ENCODE assay signal across 8 mouse cellular contexts in genomic region chr8:3676993-3677579, GRCm38 (mm10). TPM values are rescaled to one million over a fixed set of nuclear protein-coding genes. Genes with fewer than 3 reads are reported as not detected.
DNase-seq lines count a peak whose midpoint lies in the region; ATAC-seq lines count a peak whose summit lies in the region.

No protein-coding gene starts in this region.

- DNase-seq in kidney, adult 18-20 months = no peak
- DNase-seq in left cerebral cortex, adult 8-10 months (ENCODE audit: low spot score in 2 of 2) = no peak
- no peak for DNase-seq in thymus, adult 18-20 months

- 3% methylated on average over 15 of the region's 15 CpGs for WGBS in kidney, embryonic 15.5 days
- WGBS in heart, embryonic 16.5 days = 4% methylated on average over 15 of the region's 15 CpGs
- WGBS in liver, embryonic 12.5 days (ENCODE audit: insufficient replicate concordance) = 1% methylated on average over 15 of the region's 15 CpGs
- WGBS in neural tube, embryonic 12.5 days = 5% methylated on average over 15 of the region's 15 CpGs

- H3K4me2 ChIP-seq in kidney, embryonic 15.5 days = peak overlapping the region; percentile 64
- H3K4me2 ChIP-seq in heart, embryonic 16.5 days (ENCODE audit: low read depth, low read length) = peak overlapping the region; percentile 89
- H3K4me2 ChIP-seq in liver, embryonic 12.5 days = peak overlapping the region; percentile 83
- H3K4me2 ChIP-seq in neural tube, embryonic 12.5 days (replicated peaks) = peak overlapping the region; percentile 77

- ATAC-seq in kidney, embryonic 15.5 days (replicated peaks; ENCODE audit: low FRiP score) = no peak; the same call in 1 of the 2 replicates
- peak; percentile 39 for ATAC-seq in common myeloid progenitor, adult 5-6 weeks (replicated peaks; ENCODE audit: low read depth, poor library complexity, severe bottlenecking)
- ATAC-seq in heart, embryonic 16.5 days (replicated peaks; ENCODE audit: extremely low read depth, insufficient read depth, low FRiP score) = no peak
- ATAC-seq in liver, embryonic 12.5 days = peak; percentile 17
- no peak; the same call in 1 of the 2 replicates for ATAC-seq in neural tube, embryonic 12.5 days (ENCODE audit: low FRiP score, low read depth)

- H3K4me3 ChIP-seq in kidney, embryonic 15.5 days (replicated peaks) = peak overlapping the region; percentile 78
- peak overlapping the region; percentile 96 for H3K4me3 ChIP-seq in heart, embryonic 16.5 days (ENCODE audit: low read length)
- H3K4me3 ChIP-seq in liver, embryonic 12.5 days = peak overlapping the region; percentile 75
- H3K4me3 ChIP-seq in neural tube, embryonic 12.5 days = peak overlapping the region; percentile 81

- H3K36me3 ChIP-seq in kidney, embryonic 15.5 days = peaks cover 37% of the 10 kb centered on the region
- peaks cover 24% of the 10 kb centered on the region for H3K36me3 ChIP-seq in heart, embryonic 16.5 days (ENCODE audit: control insufficient read depth, insufficient read depth)
- H3K36me3 ChIP-seq in liver, embryonic 12.5 days = peaks cover 33% of the 10 kb centered on the region
- peaks cover 23% of the 10 kb centered on the region for H3K36me3 ChIP-seq in neural tube, embryonic 12.5 days

- H3K4me1 ChIP-seq in kidney, embryonic 15.5 days = peaks cover 22% of the 10 kb centered on the region
- peaks cover 13% of the 10 kb centered on the region for H3K4me1 ChIP-seq in heart, embryonic 16.5 days (ENCODE audit: control insufficient read depth, insufficient read depth, low read length)
- H3K4me1 ChIP-seq in liver, embryonic 12.5 days = peaks cover 25% of the 10 kb centered on the region
- H3K4me1 ChIP-seq in neural tube, embryonic 12.5 days = peaks cover 10% of the 10 kb centered on the region

- no peaks in the 10 kb centered on the region for H3K9me3 ChIP-seq in kidney, embryonic 15.5 days (replicated peaks)
- no peaks in the 10 kb centered on the region for H3K9me3 ChIP-seq in heart, embryonic 16.5 days (replicated peaks; ENCODE audit: control insufficient read depth, low read length)
- no peaks in the 10 kb centered on the region for H3K9me3 ChIP-seq in liver, embryonic 12.5 days (replicated peaks)
- H3K9me3 ChIP-seq in neural tube, embryonic 12.5 days = no peaks in the 10 kb centered on the region

- H3K27me3 ChIP-seq in kidney, embryonic 15.5 days = no peaks in the 10 kb centered on the region
- H3K27me3 ChIP-seq in heart, embryonic 16.5 days (ENCODE audit: control insufficient read depth, insufficient read depth, low read length) = no peaks in the 10 kb centered on the region
- H3K27me3 ChIP-seq in liver, embryonic 12.5 days (replicated peaks) = no peaks in the 10 kb centered on the region
- H3K27me3 ChIP-seq in neural tube, embryonic 12.5 days (replicated peaks) = no peaks in the 10 kb centered on the region

- peak overlapping the region; percentile 95 for H3K9ac ChIP-seq in kidney, embryonic 15.5 days
- H3K9ac ChIP-seq in heart, embryonic 16.5 days (ENCODE audit: low read length) = peak overlapping the region; percentile 97
- H3K9ac ChIP-seq in liver, embryonic 12.5 days = peak overlapping the region; percentile 86
- H3K9ac ChIP-seq in neural tube, embryonic 12.5 days = peak overlapping the region; percentile 94

- peak overlapping the region; percentile 94 for H3K27ac ChIP-seq in kidney, embryonic 15.5 days
- H3K27ac ChIP-seq in heart, embryonic 16.5 days (ENCODE audit: low read length) = peak overlapping the region; percentile 91
- peak overlapping the region; percentile 87 for H3K27ac ChIP-seq in liver, embryonic 12.5 days
- H3K27ac ChIP-seq in neural tube, embryonic 12.5 days = peak overlapping the region; percentile 70; the same call in 1 of the 2 replicates

RNA-seq across cellular contexts. Expression of gene Trappc5, which starts 1.0 kb away (rescaled TPM):
- polyA plus RNA-seq in kidney, embryonic 15.5 days (2015; fragmentation: Nextera tagmentation; extraction: Ambion mirVana) = 38.3 and 39.5 TPM in 2 replicates
- total RNA-seq in common myeloid progenitor, adult 5-6 weeks (2017) = 34.9 and 42.9 TPM in 2 replicates
- 32.4 and 35.2 TPM in 2 replicates for polyA plus RNA-seq in heart, embryonic 16.5 days (2015; fragmentation: Nextera tagmentation; extraction: Ambion mirVana)
- 22.1 and 22.8 TPM in 2 replicates for polyA plus RNA-seq in liver, embryonic 12.5 days (2016; fragmentation: Nextera tagmentation; extraction: Ambion mirVana)
- 44.5 and 45.6 TPM in 2 replicates for polyA plus RNA-seq in neural tube, embryonic 12.5 days (2016; fragmentation: Nextera tagmentation; extraction: Ambion mirVana)
- 10 to 100 TPM; 27.3 to 29.4 (median 28.7) TPM for total RNA-seq in left cerebral cortex, adult 8-10 months (2022)

RNA-seq across cellular contexts. Expression of gene Fcor, which starts 4.9 kb away (rescaled TPM):
- 12.4 and 12.6 TPM in 2 replicates for polyA plus RNA-seq in kidney, embryonic 15.5 days (2015; fragmentation: Nextera tagmentation; extraction: Ambion mirVana)
- total RNA-seq in common myeloid progenitor, adult 5-6 weeks (2017) = 0.87 and 1.4 TPM in 2 replicates
- polyA plus RNA-seq in heart, embryonic 16.5 days (2015; fragmentation: Nextera tagmentation; extraction: Ambion mirVana) = 4.3 and 4.4 TPM in 2 replicates
- polyA plus RNA-seq in liver, embryonic 12.5 days (2016; fragmentation: Nextera tagmentation; extraction: Ambion mirVana) = 2.8 and 3.2 TPM in 2 replicates
- polyA plus RNA-seq in neural tube, embryonic 12.5 days (2016; fragmentation: Nextera tagmentation; extraction: Ambion mirVana) = 7.1 and 8.0 TPM in 2 replicates
- 10 to 100 TPM; 11.6 to 18.0 (median 13.9) TPM for total RNA-seq in left cerebral cortex, adult 8-10 months (2022)

RNA-seq across cellular contexts. Expression of gene Mcemp1, which starts 11.5 kb away (rescaled TPM):
- polyA plus RNA-seq in kidney, embryonic 15.5 days (2015; fragmentation: Nextera tagmentation; extraction: Ambion mirVana) = 0.32 and 0.57 TPM in 2 replicates
- total RNA-seq in common myeloid progenitor, adult 5-6 weeks (2017) = 0.27 and 0.68 TPM in 2 replicates
- 0.55 and 0.58 TPM in 2 replicates for polyA plus RNA-seq in heart, embryonic 16.5 days (2015; fragmentation: Nextera tagmentation; extraction: Ambion mirVana)
- 0.91 and 0.97 TPM in 2 replicates for polyA plus RNA-seq in liver, embryonic 12.5 days (2016; fragmentation: Nextera tagmentation; extraction: Ambion mirVana)
- polyA plus RNA-seq in neural tube, embryonic 12.5 days (2016; fragmentation: Nextera tagmentation; extraction: Ambion mirVana) = 0.13 TPM in 1 of 2 replicates, not detected in the other
- under 1 TPM in 2 of 4 experiments, not detected in 2; 0.42 to 0.59 TPM for total RNA-seq in left cerebral cortex, adult 8-10 months (2022)

RNA-seq across cellular contexts. Expression of gene Fcer2a, which starts 16.9 kb away (rescaled TPM):
- 0.12 and 0.33 TPM in 2 replicates for polyA plus RNA-seq in kidney, embryonic 15.5 days (2015; fragmentation: Nextera tagmentation; extraction: Ambion mirVana)
- not detected in 2 replicates for total RNA-seq in common myeloid progenitor, adult 5-6 weeks (2017)
- polyA plus RNA-seq in heart, embryonic 16.5 days (2015; fragmentation: Nextera tagmentation; extraction: Ambion mirVana) = 0.14 and 0.16 TPM in 2 replicates
- polyA plus RNA-seq in liver, embryonic 12.5 days (2016; fragmentation: Nextera tagmentation; extraction: Ambion mirVana) = 0.07 TPM in 1 of 2 replicates, not detected in the other
- 0.30 and 0.41 TPM in 2 replicates for polyA plus RNA-seq in neural tube, embryonic 12.5 days (2016; fragmentation: Nextera tagmentation; extraction: Ambion mirVana)
- not detected for total RNA-seq in left cerebral cortex, adult 8-10 months (2022)

RNA-seq across cellular contexts. Expression of gene Retn, which starts 21.5 kb away (rescaled TPM):
- 0.66 TPM in 1 of 2 replicates, not detected in the other for polyA plus RNA-seq in kidney, embryonic 15.5 days (2015; fragmentation: Nextera tagmentation; extraction: Ambion mirVana)
- total RNA-seq in common myeloid progenitor, adult 5-6 weeks (2017) = not detected in 2 replicates
- polyA plus RNA-seq in heart, embryonic 16.5 days (2015; fragmentation: Nextera tagmentation; extraction: Ambion mirVana) = not detected in 2 replicates
- polyA plus RNA-seq in liver, embryonic 12.5 days (2016; fragmentation: Nextera tagmentation; extraction: Ambion mirVana) = 0.14 and 0.20 TPM in 2 replicates
- 0.45 TPM in 1 of 2 replicates, not detected in the other for polyA plus RNA-seq in neural tube, embryonic 12.5 days (2016; fragmentation: Nextera tagmentation; extraction: Ambion mirVana)
- 1 to 10 TPM in 3 of 4 experiments, under 1 TPM in 1; 0.96 to 1.5 (median 1.1) TPM for total RNA-seq in left cerebral cortex, adult 8-10 months (2022)

Comparison
In these comparisons a context has a peak if more than half of its experiments do, and no peak if none do; other contexts are left out.
1. ATAC-seq: peak in common myeloid progenitor, adult 5-6 weeks (single experiment) and liver, embryonic 12.5 days (single experiment); none in kidney, embryonic 15.5 days (single experiment), heart, embryonic 16.5 days (single experiment) and neural tube, embryonic 12.5 days (single experiment).
2. Peak in every context shown above with its lines, with median percentiles within 50 percentile points of each other: H3K27ac ChIP-seq, H3K4me2 ChIP-seq, H3K4me3 ChIP-seq and H3K9ac ChIP-seq.